Mouse (Mus musculus): ENCODE data around the gene Ncs1.

GRCm38 (mm10) chr2:31254806-31255205 lies 9.2 kb downstream of the Ncs1 start:
- TF ChIP-seq POLR2A (IDR thresholded peaks at IDR 0.05; ENCODE audit: control insufficient read depth, low read depth, low read length) (no peak), CTCF (IDR thresholded peaks at IDR 0.05; ENCODE audit: control insufficient read depth, insufficient read depth, insufficient replicate concordance, low read depth, low read length) (no peak)

Data from testis, adult 2 months (tissue).